Mouse (Mus musculus): ENCODE measurements around the gene 1110059E24Rik.
A peak's percentile ranks its signal among the peaks of the same experiment; 100 is the strongest.
"Not testable (repeated sequence)": the region's sequence is repeated elsewhere in the genome, so short reads cannot be mapped to it uniquely, and the experiment has no call there.

1110059E24Rik gene

GRCm38 (mm10) chr19:21652285-21653171, at the start of gene 1110059E24Rik:
Gene 1110059E24Rik, minus strand, starts transcription at chr19:21652976.
- DNase-seq (ENCODE audit: low spot score in 2 of 2) = peak; percentile 93 to 97

GRCm38 (mm10) chr19:21680986-21681385, 28.2 kb upstream of the 1110059E24Rik start:
- no peak for DNase-seq (ENCODE audit: low spot score in 2 of 2)

GRCm38 (mm10) chr19:21680091-21680490, 27.3 kb upstream of the 1110059E24Rik start:
- no peak for DNase-seq (ENCODE audit: low spot score in 2 of 2)

- DNase-seq (ENCODE audit: low spot score in 2 of 2) = no peak
Measured at GRCm38 (mm10) chr19:21674354-21675096, 21.7 kb upstream of the 1110059E24Rik start.

GRCm38 (mm10) chr19:21669650-21670049, 16.9 kb upstream of the 1110059E24Rik start:
- DNase-seq (ENCODE audit: low spot score in 2 of 2) = no peak

- no peak for DNase-seq (ENCODE audit: low spot score in 2 of 2)
Measured at GRCm38 (mm10) chr19:21663756-21664456, 11.1 kb upstream of the 1110059E24Rik start.

GRCm38 (mm10) chr19:21660734-21661133, 8.0 kb upstream of the 1110059E24Rik start:
- no peak for DNase-seq (ENCODE audit: low spot score in 2 of 2)

- DNase-seq (ENCODE audit: low spot score in 2 of 2) = no peak
Measured at GRCm38 (mm10) chr19:21654788-21655187, 2.0 kb upstream of the 1110059E24Rik start.

- DNase-seq (ENCODE audit: low spot score in 2 of 2) = no peak
Measured at GRCm38 (mm10) chr19:21653172-21653981, 601 bp upstream of the 1110059E24Rik start, which contains the start of gene Abhd17b. Gene Abhd17b, plus strand, starts transcription at chr19:21653185.

- no peak for DNase-seq (ENCODE audit: low spot score in 2 of 2)
Measured at GRCm38 (mm10) chr19:21651664-21652063, 1.1 kb downstream of the 1110059E24Rik start.

GRCm38 (mm10) chr19:21646142-21646541, 6.6 kb downstream of the 1110059E24Rik start:
- no peak for DNase-seq (ENCODE audit: low spot score in 2 of 2)

- no peak for DNase-seq (ENCODE audit: low spot score in 2 of 2)
Measured at GRCm38 (mm10) chr19:21645301-21645700, 7.5 kb downstream of the 1110059E24Rik start.

GRCm38 (mm10) chr19:21643935-21644334, 8.8 kb downstream of the 1110059E24Rik start:
- DNase-seq (ENCODE audit: low spot score in 2 of 2) = no peak

GRCm38 (mm10) chr19:21637672-21638071, 15.1 kb downstream of the 1110059E24Rik start:
- DNase-seq (ENCODE audit: low spot score in 2 of 2) = no peak

- no peak for DNase-seq (ENCODE audit: low spot score in 2 of 2)
Measured at GRCm38 (mm10) chr19:21636907-21637306, 15.9 kb downstream of the 1110059E24Rik start.

GRCm38 (mm10) chr19:21635406-21635805, 17.4 kb downstream of the 1110059E24Rik start:
- DNase-seq (ENCODE audit: low spot score in 2 of 2) = no peak

- no peak for DNase-seq (ENCODE audit: low spot score in 2 of 2)
Measured at GRCm38 (mm10) chr19:21630656-21631331, 22.0 kb downstream of the 1110059E24Rik start.

GRCm38 (mm10) chr19:21629501-21629900, 23.3 kb downstream of the 1110059E24Rik start:
- DNase-seq (ENCODE audit: low spot score in 2 of 2) = no peak

- DNase-seq (ENCODE audit: low spot score in 2 of 2) = no peak
Measured at GRCm38 (mm10) chr19:21629030-21629429, 23.7 kb downstream of the 1110059E24Rik start.

- not testable (repeated sequence) for DNase-seq (ENCODE audit: low spot score in 2 of 2)
Measured at GRCm38 (mm10) chr19:21628440-21628839, 24.3 kb downstream of the 1110059E24Rik start.

All from left cerebral cortex, adult 9 months (tissue).